Mouse (Mus musculus): Measurements from ENCODE around the gene Pcyt1a. TPM values are rescaled to one million over a fixed set of nuclear protein-coding genes. Genes with fewer than 3 reads are reported as not detected.

Gene Pcyt1a
- polyA plus RNA-seq, 1 experiment from 2014 or later = 44.9 TPM

- 0% methylated on average over 28 of the region's 28 CpGs for WGBS
- peak; percentile 40 for DNase-seq (ENCODE audit: low spot score)
- ATAC-seq = no peak
Measured at GRCm38 (mm10) chr16:32431047-32431591, 398 bp downstream of the Pcyt1a start.

GRCm38 (mm10) chr16:32431926-32432325 lies 1.2 kb downstream of the Pcyt1a start:
- Histone ChIP-seq H3K4me1 (ENCODE audit: insufficient read depth, low read depth, low read length) (no peaks in the 10 kb centered on the region), H3K9me3 (ENCODE audit: low read length) (no peaks in the 10 kb centered on the region), H3K9ac (replicated peaks; ENCODE audit: low read depth) (no peak overlapping the region), H3K36me3 (ENCODE audit: insufficient read depth, low read length) (no peaks in the 10 kb centered on the region), H3K27me3 (replicated peaks; ENCODE audit: insufficient read depth, low read length) (no peaks in the 10 kb centered on the region), H3K4me2 (replicated peaks; ENCODE audit: low read depth, low read length) (peak overlapping the region; percentile 80), H3K4me3 (ENCODE audit: low read depth, low read length) (peak overlapping the region; percentile 70; the same call in 1 of the 2 replicates), H3K27ac (ENCODE audit: low read length) (no peak overlapping the region)
- 83% methylated on average over 1 of the region's 1 CpGs for WGBS
- no peak for TF ChIP-seq CTCF (IDR thresholded peaks at IDR 0.05)
- TF ChIP-seq EP300 (IDR thresholded peaks at IDR 0.05) = no peak
- ATAC-seq = no peak
- no peak for DNase-seq (ENCODE audit: low spot score)

More at GRCm38 (mm10) chr16:32431047-32431591, 398 bp downstream of the Pcyt1a start:
- peak overlapping the region; percentile 74 for H3K9ac ChIP-seq (replicated peaks; ENCODE audit: low read depth)
- H3K27ac ChIP-seq (ENCODE audit: low read length) = peak overlapping the region; percentile 85
- peak overlapping the region; percentile 80 for H3K4me2 ChIP-seq (replicated peaks; ENCODE audit: low read depth, low read length)
- no peaks in the 10 kb centered on the region for H3K36me3 ChIP-seq (ENCODE audit: insufficient read depth, low read length)
- H3K4me1 ChIP-seq (ENCODE audit: insufficient read depth, low read depth, low read length) = no peaks in the 10 kb centered on the region
- TF ChIP-seq EP300 (IDR thresholded peaks at IDR 0.05) (no peak), CTCF (IDR thresholded peaks at IDR 0.05) (no peak)
- H3K4me3 ChIP-seq (ENCODE audit: low read depth, low read length) = peak overlapping the region; percentile 70
- H3K9me3 ChIP-seq (ENCODE audit: low read length) = no peaks in the 10 kb centered on the region
- no peaks in the 10 kb centered on the region for H3K27me3 ChIP-seq (replicated peaks; ENCODE audit: insufficient read depth, low read length)

- Histone ChIP-seq H3K36me3 (ENCODE audit: insufficient read depth, low read length) (no peaks in the 10 kb centered on the region), H3K27ac (ENCODE audit: low read length) (peak overlapping the region; percentile 39), H3K9ac (replicated peaks; ENCODE audit: low read depth) (no peak overlapping the region), H3K4me3 (ENCODE audit: low read depth, low read length) (no peak overlapping the region), H3K9me3 (ENCODE audit: low read length) (no peaks in the 10 kb centered on the region), H3K4me1 (ENCODE audit: insufficient read depth, low read depth, low read length) (no peaks in the 10 kb centered on the region), H3K27me3 (replicated peaks; ENCODE audit: insufficient read depth, low read length) (no peaks in the 10 kb centered on the region), H3K4me2 (replicated peaks; ENCODE audit: low read depth, low read length) (peak overlapping the region; percentile 18; the same call in 1 of the 2 replicates)
- no peak for TF ChIP-seq CTCF (IDR thresholded peaks at IDR 0.05)
- peak; percentile 63 for TF ChIP-seq EP300 (IDR thresholded peaks at IDR 0.05)
- WGBS = 40% methylated on average over 2 of the region's 2 CpGs
- DNase-seq (ENCODE audit: low spot score) = peak; percentile 86
- ATAC-seq = peak; percentile 15
Measured at GRCm38 (mm10) chr16:32433138-32433537, 2.4 kb downstream of the Pcyt1a start.

GRCm38 (mm10) chr16:32434066-32434465 lies 3.3 kb downstream of the Pcyt1a start:
- ATAC-seq (peak; percentile 76), DNase-seq (ENCODE audit: low spot score) (peak; percentile 96)
- Histone ChIP-seq H3K9ac (replicated peaks; ENCODE audit: low read depth) (no peak overlapping the region), H3K9me3 (ENCODE audit: low read length) (no peaks in the 10 kb centered on the region), H3K36me3 (ENCODE audit: insufficient read depth, low read length) (no peaks in the 10 kb centered on the region), H3K27ac (ENCODE audit: low read length) (peak overlapping the region; percentile 39; the same call in 1 of the 2 replicates), H3K4me3 (ENCODE audit: low read depth, low read length) (no peak overlapping the region), H3K4me1 (ENCODE audit: insufficient read depth, low read depth, low read length) (no peaks in the 10 kb centered on the region), H3K4me2 (replicated peaks; ENCODE audit: low read depth, low read length) (peak overlapping the region; percentile 18), H3K27me3 (replicated peaks; ENCODE audit: insufficient read depth, low read length) (no peaks in the 10 kb centered on the region)
- TF ChIP-seq CTCF (IDR thresholded peaks at IDR 0.05) (no peak), EP300 (IDR thresholded peaks at IDR 0.05) (peak; percentile 95)
- WGBS = 19% methylated on average over 6 of the region's 6 CpGs

GRCm38 (mm10) chr16:32434691-32435090 lies 4.0 kb downstream of the Pcyt1a start:
- H3K27ac ChIP-seq (ENCODE audit: low read length) = 0 out of 2 replicates have a peak overlapping the region, but pooled peaks have one; percentile 14
- no peak overlapping the region for H3K4me2 ChIP-seq (replicated peaks; ENCODE audit: low read depth, low read length)
- H3K4me3 ChIP-seq (ENCODE audit: low read depth, low read length) = no peak overlapping the region
- DNase-seq (ENCODE audit: low spot score) (no peak), ATAC-seq (no peak)
- H3K4me1 ChIP-seq (ENCODE audit: insufficient read depth, low read depth, low read length) = no peaks in the 10 kb centered on the region
- H3K27me3 ChIP-seq (replicated peaks; ENCODE audit: insufficient read depth, low read length) = no peaks in the 10 kb centered on the region
- no peak for TF ChIP-seq EP300 (IDR thresholded peaks at IDR 0.05)
- no peak for TF ChIP-seq CTCF (IDR thresholded peaks at IDR 0.05)
- no peaks in the 10 kb centered on the region for H3K9me3 ChIP-seq (ENCODE audit: low read length)
- H3K9ac ChIP-seq (replicated peaks; ENCODE audit: low read depth) = no peak overlapping the region
- no peaks in the 10 kb centered on the region for H3K36me3 ChIP-seq (ENCODE audit: insufficient read depth, low read length)

- H3K27ac ChIP-seq (ENCODE audit: low read length) = no peak overlapping the region
- no peak for ATAC-seq
- no peaks in the 10 kb centered on the region for H3K27me3 ChIP-seq (replicated peaks; ENCODE audit: insufficient read depth, low read length)
Measured at GRCm38 (mm10) chr16:32436657-32437056, 5.9 kb downstream of the Pcyt1a start.

More at GRCm38 (mm10) chr16:32436657-32437056, 5.9 kb downstream of the Pcyt1a start:
- Histone ChIP-seq H3K36me3 (ENCODE audit: insufficient read depth, low read length) (no peaks in the 10 kb centered on the region), H3K4me3 (ENCODE audit: low read depth, low read length) (no peak overlapping the region), H3K9ac (replicated peaks; ENCODE audit: low read depth) (no peak overlapping the region), H3K9me3 (ENCODE audit: low read length) (no peaks in the 10 kb centered on the region), H3K4me1 (ENCODE audit: insufficient read depth, low read depth, low read length) (no peaks in the 10 kb centered on the region), H3K4me2 (replicated peaks; ENCODE audit: low read depth, low read length) (no peak overlapping the region)
- WGBS = 52% methylated on average over 1 of the region's 1 CpGs
- TF ChIP-seq CTCF (IDR thresholded peaks at IDR 0.05) (no peak), EP300 (IDR thresholded peaks at IDR 0.05) (no peak)
- DNase-seq (ENCODE audit: low spot score) = no peak
